Mouse (Mus musculus) brain, embryonic 14.5 days (tissue): Measurements from ENCODE around the gene Fam161a.

Source experiments
- CTCF ChIP-seq: fragments of 200-500 bp; IDR thresholded peaks from 2 replicates; pipeline ENCODE4 v1.5.1; 2012; ENCODE audit warnings: inconsistent platforms, mild to moderate bottlenecking, moderate library complexity, borderline replicate concordance; ENCODE audit not compliant: insufficient read depth, insufficient read length; ENCODE audit errors: extremely low read depth
- POLR2A ChIP-seq: fragments of 200-500 bp; IDR thresholded peaks from 2 replicates; pipeline ENCODE4 v1.6.1; 2012; ENCODE audit warnings: mild to moderate bottlenecking, inconsistent platforms, borderline replicate concordance; ENCODE audit not compliant: poor library complexity, insufficient read depth, insufficient read length, severe bottlenecking; ENCODE audit errors: extremely low read depth

DNA sequence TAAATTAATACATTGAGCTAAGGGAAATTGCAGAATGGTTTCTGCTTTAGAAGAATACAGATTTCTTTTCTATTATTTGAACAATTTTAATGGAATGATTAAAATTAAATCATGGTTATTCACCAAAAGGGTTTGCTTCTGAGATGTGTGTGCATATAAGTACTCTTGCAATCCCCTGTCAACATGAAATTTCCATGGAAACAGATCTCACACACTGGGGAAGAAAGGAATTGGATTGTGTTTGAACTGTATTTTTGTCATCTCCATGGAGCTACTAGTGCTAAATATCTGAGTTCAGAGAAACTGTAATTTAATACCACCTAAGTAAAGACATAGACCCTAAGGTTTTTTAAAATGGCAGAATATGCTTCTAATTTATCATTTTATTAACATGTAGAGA lies 42.3 kb downstream of the Fam161a start:
- TF ChIP-seq CTCF = no peak
- TF ChIP-seq POLR2A = no peak
